Mouse (Mus musculus): ENCODE measurements at regions not wholly inside any gene's neighbourhood (a gene's known extent, or its start where the extent isn't known, plus 50 kb on each side); places are given as distances from the start of the nearest gene placed in this dataset.

GRCm38 (mm10) chr14:72199900-72200299 is 291.7 kb downstream of the Gm9195 start:
- Histone ChIP-seq H3K27ac (ENCODE audit: low read depth, low read length) (no peak overlapping the region), H3K27me3 (ENCODE audit: insufficient read depth, low read length) (no peaks in the 10 kb centered on the region), H3K9ac (replicated peaks; ENCODE audit: low read length, poor library complexity, severe bottlenecking) (no peak overlapping the region), H3K36me3 (ENCODE audit: insufficient read depth, low read length) (no peaks in the 10 kb centered on the region), H3K9me3 (ENCODE audit: low read length) (no peaks in the 10 kb centered on the region), H3K4me1 (ENCODE audit: insufficient read depth, low read length) (no peaks in the 10 kb centered on the region), H3K4me3 (ENCODE audit: low read depth, low read length) (no peak overlapping the region), H3K4me2 (ENCODE audit: low read depth, low read length, poor library complexity, severe bottlenecking) (no peak overlapping the region)
- ATAC-seq (ENCODE audit: low FRiP score), result no peak
- DNase-seq (ENCODE audit: low spot score), result no peak
- no peak for TF ChIP-seq CTCF (IDR thresholded peaks at IDR 0.05)

GRCm38 (mm10) chr14:72197972-72198371 is 293.7 kb downstream of the Gm9195 start:
- Histone ChIP-seq H3K4me2 (ENCODE audit: low read depth, low read length, poor library complexity, severe bottlenecking) (no peak overlapping the region), H3K9ac (replicated peaks; ENCODE audit: low read length, poor library complexity, severe bottlenecking) (no peak overlapping the region), H3K27me3 (ENCODE audit: insufficient read depth, low read length) (no peaks in the 10 kb centered on the region), H3K4me1 (ENCODE audit: insufficient read depth, low read length) (no peaks in the 10 kb centered on the region), H3K4me3 (ENCODE audit: low read depth, low read length) (no peak overlapping the region), H3K9me3 (ENCODE audit: low read length) (no peaks in the 10 kb centered on the region), H3K36me3 (ENCODE audit: insufficient read depth, low read length) (no peaks in the 10 kb centered on the region), H3K27ac (ENCODE audit: low read depth, low read length) (no peak overlapping the region)
- DNase-seq (ENCODE audit: low spot score) (no peak), ATAC-seq (ENCODE audit: low FRiP score) (no peak)
- WGBS, result 63% methylated on average over 7 of the region's 7 CpGs
- no peak for TF ChIP-seq CTCF (IDR thresholded peaks at IDR 0.05)

GRCm38 (mm10) chr14:72187329-72187984 is 304.2 kb downstream of the Gm9195 start:
- Histone ChIP-seq H3K4me1 (ENCODE audit: insufficient read depth, low read length) (no peaks in the 10 kb centered on the region), H3K27me3 (ENCODE audit: insufficient read depth, low read length) (no peaks in the 10 kb centered on the region), H3K4me2 (ENCODE audit: low read depth, low read length, poor library complexity, severe bottlenecking) (no peak overlapping the region), H3K9me3 (ENCODE audit: low read length) (no peaks in the 10 kb centered on the region), H3K27ac (ENCODE audit: low read depth, low read length) (no peak overlapping the region), H3K9ac (replicated peaks; ENCODE audit: low read length, poor library complexity, severe bottlenecking) (no peak overlapping the region), H3K4me3 (ENCODE audit: low read depth, low read length) (no peak overlapping the region), H3K36me3 (ENCODE audit: insufficient read depth, low read length) (no peaks in the 10 kb centered on the region)
- peak; percentile 84 for TF ChIP-seq CTCF (IDR thresholded peaks at IDR 0.05)
- peak; percentile 80 for DNase-seq (ENCODE audit: low spot score)
- 35% methylated on average over 5 of the region's 5 CpGs for WGBS
- no peak for ATAC-seq (ENCODE audit: low FRiP score)

GRCm38 (mm10) chr14:72175751-72176150 is 315.9 kb downstream of the Gm9195 start:
- H3K9me3 ChIP-seq (ENCODE audit: low read length), result no peaks in the 10 kb centered on the region
- no peak overlapping the region for H3K4me3 ChIP-seq (ENCODE audit: low read depth, low read length)
- H3K36me3 ChIP-seq (ENCODE audit: insufficient read depth, low read length), result no peaks in the 10 kb centered on the region
- no peak overlapping the region for H3K9ac ChIP-seq (replicated peaks; ENCODE audit: low read length, poor library complexity, severe bottlenecking)
- DNase-seq (ENCODE audit: low spot score) (no peak), ATAC-seq (ENCODE audit: low FRiP score) (no peak)
- TF ChIP-seq CTCF (IDR thresholded peaks at IDR 0.05), result no peak
- H3K4me1 ChIP-seq (ENCODE audit: insufficient read depth, low read length), result no peaks in the 10 kb centered on the region
- WGBS, result 70% methylated on average over 1 of the region's 1 CpGs
- no peaks in the 10 kb centered on the region for H3K27me3 ChIP-seq (ENCODE audit: insufficient read depth, low read length)
- no peak overlapping the region for H3K27ac ChIP-seq (ENCODE audit: low read depth, low read length)
- no peak overlapping the region for H3K4me2 ChIP-seq (ENCODE audit: low read depth, low read length, poor library complexity, severe bottlenecking)

DNA sequence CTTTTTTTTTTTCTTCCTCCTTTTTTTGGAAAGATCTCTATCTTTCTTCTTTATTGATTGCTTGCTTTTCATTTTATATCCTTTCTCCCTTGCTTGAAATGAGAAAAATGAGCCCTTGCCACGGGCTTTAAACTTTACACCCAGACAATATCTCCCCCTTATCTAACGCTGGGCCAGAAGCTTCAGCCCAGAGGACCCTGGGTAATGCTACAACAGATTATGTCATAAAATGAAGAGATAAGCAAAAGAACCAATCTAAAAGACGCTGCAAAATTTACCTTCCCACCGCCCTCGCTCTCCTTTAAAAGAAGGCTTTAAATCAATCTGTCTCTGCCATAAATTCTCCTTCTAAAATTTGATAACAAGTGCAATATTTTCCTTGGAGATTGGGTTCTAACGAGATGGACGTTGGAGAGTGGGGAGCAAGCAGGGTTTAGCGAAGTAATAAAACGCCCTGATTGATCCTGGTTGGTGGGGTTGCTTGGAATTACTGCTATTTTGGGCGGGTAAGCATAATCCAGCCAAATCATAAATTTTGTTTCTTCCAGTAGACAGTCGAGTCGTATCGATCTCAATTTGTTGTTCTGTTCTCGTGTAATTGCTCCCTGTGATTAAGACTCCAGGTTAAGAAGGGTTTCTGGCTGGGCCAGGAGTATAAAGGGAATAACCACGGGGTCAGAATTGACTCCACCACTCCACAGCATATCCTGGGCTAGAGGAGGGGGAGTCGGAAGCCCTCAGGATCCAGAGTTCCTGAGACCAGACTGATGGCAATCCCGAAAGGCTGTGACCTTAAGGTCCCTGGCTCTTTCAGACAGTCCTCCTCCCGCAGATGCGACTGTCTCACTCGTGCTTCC is 318.9 kb downstream of the Gm9195 start:
- Histone ChIP-seq H3K9me3 (ENCODE audit: low read length) (no peaks in the 10 kb centered on the region), H3K4me2 (ENCODE audit: low read depth, low read length, poor library complexity, severe bottlenecking) (no peak overlapping the region), H3K4me1 (ENCODE audit: insufficient read depth, low read length) (no peaks in the 10 kb centered on the region), H3K27me3 (ENCODE audit: insufficient read depth, low read length) (no peaks in the 10 kb centered on the region), H3K9ac (replicated peaks; ENCODE audit: low read length, poor library complexity, severe bottlenecking) (no peak overlapping the region), H3K4me3 (ENCODE audit: low read depth, low read length) (no peak overlapping the region), H3K36me3 (ENCODE audit: insufficient read depth, low read length) (no peaks in the 10 kb centered on the region), H3K27ac (ENCODE audit: low read depth, low read length) (no peak overlapping the region)
- DNase-seq (ENCODE audit: low spot score) (no peak), ATAC-seq (ENCODE audit: low FRiP score) (no peak)
- WGBS, result 83% methylated on average over 20 of the region's 20 CpGs
- no peak for TF ChIP-seq CTCF (IDR thresholded peaks at IDR 0.05)

DNA sequence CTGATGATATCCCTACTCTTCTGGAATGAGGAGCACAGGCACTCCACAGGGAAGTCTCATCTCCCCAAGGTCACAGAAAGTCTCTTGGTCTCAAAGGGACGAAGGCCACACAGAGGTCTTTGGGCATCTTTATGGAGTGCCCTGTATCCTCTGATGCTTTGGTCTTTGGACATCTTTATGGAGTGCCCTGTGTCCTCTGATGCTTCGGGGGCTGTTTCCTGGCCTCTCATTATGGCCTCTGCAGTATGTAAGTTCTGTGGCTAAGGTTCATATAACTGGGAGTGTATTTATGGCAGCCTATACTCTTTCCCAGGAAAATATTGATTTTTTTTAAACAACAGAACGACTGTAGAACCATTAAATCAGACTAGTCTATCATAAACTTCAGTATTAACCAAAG is 319.9 kb downstream of the Gm9195 start:
- H3K4me1 ChIP-seq (ENCODE audit: insufficient read depth, low read length), result no peaks in the 10 kb centered on the region
- no peak overlapping the region for H3K4me3 ChIP-seq (ENCODE audit: low read depth, low read length)
- no peak overlapping the region for H3K9ac ChIP-seq (replicated peaks; ENCODE audit: low read length, poor library complexity, severe bottlenecking)
- no peak for TF ChIP-seq CTCF (IDR thresholded peaks at IDR 0.05)
- no peaks in the 10 kb centered on the region for H3K27me3 ChIP-seq (ENCODE audit: insufficient read depth, low read length)
- H3K9me3 ChIP-seq (ENCODE audit: low read length), result no peaks in the 10 kb centered on the region
- no peak for ATAC-seq (ENCODE audit: low FRiP score)
- no peak overlapping the region for H3K4me2 ChIP-seq (ENCODE audit: low read depth, low read length, poor library complexity, severe bottlenecking)
- WGBS, result 83% methylated on average over 3 of the region's 3 CpGs
- no peaks in the 10 kb centered on the region for H3K36me3 ChIP-seq (ENCODE audit: insufficient read depth, low read length)
- no peak for DNase-seq (ENCODE audit: low spot score)
- no peak overlapping the region for H3K27ac ChIP-seq (ENCODE audit: low read depth, low read length)

Data from midbrain, postnatal 0 days (tissue).